Mouse (Mus musculus) lung, embryonic 15.5 days (tissue): ENCODE data around the gene Slc4a1. TPM values are rescaled to one million over a fixed set of nuclear protein-coding genes. Genes with fewer than 3 reads are reported as not detected.

Experiments
- ATAC-seq: fragments of 200-750 bp; cut with Nextera tagmentation; 2 replicates; pipeline ENCODE4 v1.8.0; 2017; ENCODE audit warnings: moderate number of reproducible peaks, borderline replicate concordance; ENCODE audit not compliant: low FRiP score, low TSS enrichment; ENCODE audit errors: extremely low read depth
- H3K27ac ChIP-seq: fragments of 300-500 bp; sonication (generic); 2 replicates; pipeline ENCODE4 v1.5.1; 2015; ENCODE audit warnings: moderate library complexity, mild to moderate bottlenecking, inconsistent platforms
- H3K27me3 ChIP-seq: fragments of 300-500 bp; sonication (generic); 2 replicates; pipeline ENCODE4 v1.6.1; 2015; ENCODE audit warnings: inconsistent platforms
- H3K36me3 ChIP-seq: fragments of 300-500 bp; sonication (generic); 2 replicates; pipeline ENCODE4 v1.6.1; 2015; ENCODE audit warnings: inconsistent platforms
- H3K4me1 ChIP-seq: fragments of 300-500 bp; sonication (generic); 2 replicates; pipeline ENCODE4 v1.6.1; 2015; ENCODE audit warnings: inconsistent platforms
- H3K4me2 ChIP-seq: fragments of 300-500 bp; sonication (generic); 2 replicates; pipeline ENCODE4 v1.6.1; 2015; ENCODE audit warnings: inconsistent platforms, mild to moderate bottlenecking, moderate library complexity
- H3K4me3 ChIP-seq: fragments of 300-500 bp; sonication (generic); 2 replicates; pipeline ENCODE4 v1.5.1; 2015; ENCODE audit warnings: mild to moderate bottlenecking, inconsistent platforms
- H3K9ac ChIP-seq: fragments of 300-500 bp; sonication (generic); 2 replicates; pipeline ENCODE4 v1.6.1; 2015; ENCODE audit warnings: inconsistent platforms
- H3K9me3 ChIP-seq: fragments of 300-500 bp; sonication (generic); 2 replicates; pipeline ENCODE4 v1.6.1; 2016; ENCODE audit warnings: inconsistent platforms
- WGBS: fragments of 180-500 bp; shearing (Covaris S2); methylation state at CpG from one replicate; pipeline ENCODE4 v1.1.7; 2015; 5-methylcytosine and 5-hydroxymethylcytosine counted together
- polyA plus RNA-seq: library from polyadenylated mRNA; unstranded; fragments of >200 nt; fragmentation: Nextera tagmentation; extraction: Ambion mirVana; gene quantifications from 2 replicates; pipeline ENCODE4 v1.2.1, GENCODE M21; 2015

The Slc4a1 gene
- polyA plus RNA-seq, 1 experiment from 2014 or later = 10.1 TPM

GRCm38 (mm10) chr11:102406900-102407833, 41.2 kb upstream of the Slc4a1 start:
- WGBS = under 1% methylated on average over 83 of the region's 85 CpGs
- peak; percentile 69 for ATAC-seq
- no peaks in the 10 kb centered on the region for H3K9me3 ChIP-seq
- H3K36me3 ChIP-seq = peaks cover 25% of the 10 kb centered on the region
- H3K4me2 ChIP-seq = peak overlapping the region; percentile 82
- H3K4me3 ChIP-seq = peak overlapping the region; percentile 97
- H3K27ac ChIP-seq = peak overlapping the region; percentile 94
- peak overlapping the region; percentile 87 for H3K9ac ChIP-seq
- peaks cover 47% of the 10 kb centered on the region for H3K4me1 ChIP-seq
- 0 out of 2 replicates have a peak, but pooled peaks cover 2% of the 10 kb centered on the region for H3K27me3 ChIP-seq

- peak overlapping the region; percentile 87 for H3K9ac ChIP-seq
- H3K27me3 ChIP-seq = 0 out of 2 replicates have a peak, but pooled peaks cover 9% of the 10 kb centered on the region
- peak overlapping the region; percentile 82 for H3K4me2 ChIP-seq
- H3K27ac ChIP-seq = no peak overlapping the region
- H3K4me3 ChIP-seq = peak overlapping the region; percentile 97
- peaks cover 26% of the 10 kb centered on the region for H3K36me3 ChIP-seq
- no peak for ATAC-seq
- H3K4me1 ChIP-seq = peaks cover 44% of the 10 kb centered on the region
- 10% methylated on average over 3 of the region's 3 CpGs for WGBS
- no peaks in the 10 kb centered on the region for H3K9me3 ChIP-seq
These were observed 40.4 kb upstream of the Slc4a1 start for GRCm38 (mm10) chr11:102406401-102406800.

- WGBS = 82% methylated on average over 11 of the region's 11 CpGs
- no peak for ATAC-seq
- peak overlapping the region; percentile 97 for H3K4me3 ChIP-seq
- no peak overlapping the region for H3K27ac ChIP-seq
- peaks cover 16% of the 10 kb centered on the region for H3K27me3 ChIP-seq
- H3K9me3 ChIP-seq = no peaks in the 10 kb centered on the region
- H3K36me3 ChIP-seq = peaks cover 26% of the 10 kb centered on the region
- H3K4me2 ChIP-seq = peak overlapping the region; percentile 82
- H3K4me1 ChIP-seq = peaks cover 38% of the 10 kb centered on the region
- H3K9ac ChIP-seq = peak overlapping the region; percentile 87; the same call in 1 of the 2 replicates
These were observed 39.7 kb upstream of the Slc4a1 start for GRCm38 (mm10) chr11:102405544-102406285.

- no peaks in the 10 kb centered on the region for H3K9me3 ChIP-seq
- H3K4me3 ChIP-seq = no peak overlapping the region
- peaks cover 26% of the 10 kb centered on the region for H3K36me3 ChIP-seq
- peaks cover 30% of the 10 kb centered on the region for H3K27me3 ChIP-seq
- no peak overlapping the region for H3K4me2 ChIP-seq
- no peak overlapping the region for H3K9ac ChIP-seq
- no peak overlapping the region for H3K27ac ChIP-seq
- 68% methylated on average over 18 of the region's 18 CpGs for WGBS
- peaks cover 41% of the 10 kb centered on the region for H3K4me1 ChIP-seq
- no peak for ATAC-seq
These were observed 38.4 kb upstream of the Slc4a1 start for GRCm38 (mm10) chr11:102404161-102405010.

- H3K4me2 ChIP-seq = no peak overlapping the region
- H3K4me3 ChIP-seq = no peak overlapping the region
- peaks cover 43% of the 10 kb centered on the region for H3K4me1 ChIP-seq
- ATAC-seq = no peak
- H3K27ac ChIP-seq = no peak overlapping the region
- WGBS = 93% methylated on average over 11 of the region's 11 CpGs
- peaks cover 37% of the 10 kb centered on the region for H3K27me3 ChIP-seq
- peaks cover 26% of the 10 kb centered on the region for H3K36me3 ChIP-seq
- no peak overlapping the region for H3K9ac ChIP-seq
- no peaks in the 10 kb centered on the region for H3K9me3 ChIP-seq
These were observed 37.7 kb upstream of the Slc4a1 start for GRCm38 (mm10) chr11:102403657-102404056.

GRCm38 (mm10) chr11:102401898-102402500, 36.0 kb upstream of the Slc4a1 start:
- Histone ChIP-seq H3K4me3 (no peak overlapping the region), H3K36me3 (peaks cover 26% of the 10 kb centered on the region), H3K27ac (no peak overlapping the region), H3K9ac (no peak overlapping the region), H3K4me1 (peaks cover 43% of the 10 kb centered on the region), H3K27me3 (peaks cover 53% of the 10 kb centered on the region), H3K4me2 (no peak overlapping the region), H3K9me3 (no peaks in the 10 kb centered on the region)
- 60% methylated on average over 12 of the region's 12 CpGs for WGBS
- no peak for ATAC-seq

GRCm38 (mm10) chr11:102400513-102401084, 34.6 kb upstream of the Slc4a1 start:
- Histone ChIP-seq H3K36me3 (peaks cover 26% of the 10 kb centered on the region), H3K27me3 (peaks cover 66% of the 10 kb centered on the region), H3K27ac (no peak overlapping the region), H3K4me3 (no peak overlapping the region), H3K4me1 (peaks cover 30% of the 10 kb centered on the region), H3K4me2 (no peak overlapping the region), H3K9ac (no peak overlapping the region), H3K9me3 (no peaks in the 10 kb centered on the region)
- 20% methylated on average over 12 of the region's 12 CpGs for WGBS
- no peak for ATAC-seq

GRCm38 (mm10) chr11:102399610-102400072, 33.6 kb upstream of the Slc4a1 start:
- WGBS = 1% methylated on average over 34 of the region's 34 CpGs
- no peak overlapping the region for H3K27ac ChIP-seq
- peak overlapping the region; percentile 51 for H3K4me2 ChIP-seq
- peaks cover 26% of the 10 kb centered on the region for H3K36me3 ChIP-seq
- H3K27me3 ChIP-seq = peaks cover 75% of the 10 kb centered on the region
- no peak for ATAC-seq
- no peaks in the 10 kb centered on the region for H3K9me3 ChIP-seq
- H3K9ac ChIP-seq = no peak overlapping the region
- peak overlapping the region; percentile 24 for H3K4me3 ChIP-seq
- peaks cover 21% of the 10 kb centered on the region for H3K4me1 ChIP-seq

GRCm38 (mm10) chr11:102399107-102399506, 33.1 kb upstream of the Slc4a1 start:
- H3K27ac ChIP-seq = no peak overlapping the region
- H3K4me1 ChIP-seq = peaks cover 20% of the 10 kb centered on the region
- H3K36me3 ChIP-seq = peaks cover 20% of the 10 kb centered on the region
- H3K27me3 ChIP-seq = peaks cover 75% of the 10 kb centered on the region
- no peak for ATAC-seq
- H3K9me3 ChIP-seq = no peaks in the 10 kb centered on the region
- no peak overlapping the region for H3K4me3 ChIP-seq
- no peak overlapping the region for H3K9ac ChIP-seq
- peak overlapping the region; percentile 51 for H3K4me2 ChIP-seq
- WGBS = 14% methylated on average over 15 of the region's 15 CpGs

- peaks cover 12% of the 10 kb centered on the region for H3K36me3 ChIP-seq
- H3K4me3 ChIP-seq = no peak overlapping the region
- H3K27me3 ChIP-seq = peaks cover 75% of the 10 kb centered on the region
- no peak for ATAC-seq
- H3K9me3 ChIP-seq = no peaks in the 10 kb centered on the region
- WGBS = 64% methylated on average over 20 of the region's 20 CpGs
- peaks cover 29% of the 10 kb centered on the region for H3K4me1 ChIP-seq
- no peak overlapping the region for H3K27ac ChIP-seq
- H3K9ac ChIP-seq = no peak overlapping the region
- H3K4me2 ChIP-seq = no peak overlapping the region
These were observed 32.2 kb upstream of the Slc4a1 start for GRCm38 (mm10) chr11:102398007-102398825.
